Mouse (Mus musculus) intestine, embryonic 16.5 days (tissue): ENCODE results near the gene Rnf169. TPM values are rescaled to one million over a fixed set of nuclear protein-coding genes. Genes with fewer than 3 reads are reported as not detected.

ENCODE experiments used
- ATAC-seq: fragments of 200-750 bp; cut with Nextera tagmentation; 2 replicates; pipeline ENCODE4 v1.8.0; 2017; ENCODE audit warnings: moderate TSS enrichment, moderate library complexity
- H3K27ac ChIP-seq: fragments of 300-500 bp; sonication (generic); 2 replicates; pipeline ENCODE4 v1.5.1; 2014; ENCODE audit warnings: mild to moderate bottlenecking, low read length
- H3K27me3 ChIP-seq: fragments of 300-500 bp; sonication (generic); replicated peaks from 2 replicates; pipeline ENCODE4 v1.6.1; 2014; ENCODE audit warnings: low read length, control low read depth, mixed read lengths; ENCODE audit not compliant: control insufficient read depth, insufficient read depth
- H3K36me3 ChIP-seq: fragments of 300-500 bp; sonication (generic); 2 replicates; pipeline ENCODE4 v1.6.1; 2014; ENCODE audit warnings: low read length, control low read depth; ENCODE audit not compliant: control insufficient read depth, insufficient read depth
- H3K4me1 ChIP-seq: fragments of 300-500 bp; sonication (generic); 2 replicates; pipeline ENCODE4 v1.6.1; 2014; ENCODE audit warnings: low read length, control low read depth, mixed read lengths; ENCODE audit not compliant: control insufficient read depth, insufficient read depth
- H3K4me2 ChIP-seq: fragments of 300-500 bp; sonication (generic); 2 replicates; pipeline ENCODE4 v1.6.1; 2014; ENCODE audit warnings: low read depth, low read length, control low read depth
- H3K4me3 ChIP-seq: fragments of 300-500 bp; sonication (generic); 2 replicates; pipeline ENCODE4 v1.5.1; 2014; ENCODE audit warnings: mild to moderate bottlenecking, low read length
- H3K9ac ChIP-seq: fragments of 300-500 bp; sonication (generic); 2 replicates; pipeline ENCODE4 v1.6.1; 2014; ENCODE audit warnings: low read depth, low read length
- H3K9me3 ChIP-seq: fragments of 300-500 bp; sonication (generic); 2 replicates; pipeline ENCODE4 v1.6.1; 2016; ENCODE audit warnings: low read length, control low read depth; ENCODE audit not compliant: control insufficient read depth
- WGBS: fragments of 180-500 bp; shearing (Covaris S2); extraction: QIAGEN DNeasy Blood & Tissue Kit; methylation state at CpG from one replicate; pipeline ENCODE4 v1.1.7; 2014; 5-methylcytosine and 5-hydroxymethylcytosine counted together
- polyA plus RNA-seq: library from polyadenylated mRNA; unstranded; fragments of >200 nt; fragmentation: Nextera tagmentation; extraction: Ambion mirVana; gene quantifications from 2 replicates; pipeline ENCODE4 v1.2.1, GENCODE M21; 2015

Rnf169 gene
- polyA plus RNA-seq, 1 experiment from 2014 or later = 3.1 TPM

- Histone ChIP-seq H3K4me1 (0 out of 2 replicates have a peak, but pooled peaks cover 3% of the 10 kb centered on the region), H3K27ac (no peak overlapping the region), H3K27me3 (peaks cover 39% of the 10 kb centered on the region), H3K4me3 (peak overlapping the region; percentile 4; the same call in 1 of the 2 replicates), H3K4me2 (peak overlapping the region; percentile 92), H3K9me3 (no peaks in the 10 kb centered on the region), H3K9ac (no peak overlapping the region), H3K36me3 (no peaks in the 10 kb centered on the region)
- 7% methylated on average over 11 of the region's 11 CpGs for WGBS
- no peak for ATAC-seq
Observed at GRCm38 (mm10) chr7:100006411-100006810, 26.2 kb upstream of the Rnf169 start.

DNA sequence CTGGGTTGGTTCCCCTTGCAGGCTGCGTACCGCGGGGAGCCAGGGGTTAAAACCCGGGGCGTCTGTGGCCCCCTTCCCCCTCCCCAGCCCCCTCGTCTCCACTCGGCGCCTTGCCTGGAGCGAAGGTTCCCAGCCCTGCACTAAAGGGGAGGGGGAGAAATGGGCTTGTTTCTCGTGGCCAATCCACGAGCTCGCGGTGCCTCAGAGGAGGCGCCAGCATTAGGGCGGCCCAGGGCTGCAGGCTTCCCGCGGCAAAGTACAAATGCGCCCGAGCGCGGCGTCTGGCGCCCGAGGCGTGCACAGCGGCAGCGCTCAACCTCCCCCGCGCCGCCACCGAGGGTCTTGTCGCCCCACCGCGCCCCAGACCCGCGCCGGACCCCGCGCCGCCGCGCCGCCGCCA, 25.5 kb upstream of the Rnf169 start, which contains the start of gene Chrdl2:
Chrdl2 (plus strand) TSS at position 383 of the 400 bp plus-strand sequence.
- no peaks in the 10 kb centered on the region for H3K36me3 ChIP-seq
- 0 out of 2 replicates have a peak, but pooled peaks cover 3% of the 10 kb centered on the region for H3K4me1 ChIP-seq
- ATAC-seq = peak; percentile 68
- H3K9ac ChIP-seq = peak within 1 kb of the TSS; percentile 45
- peak within 1 kb of the TSS; percentile 92 for H3K4me2 ChIP-seq
- under 1% methylated on average over 43 of the region's 44 CpGs for WGBS
- H3K27me3 ChIP-seq = peaks cover 39% of the 10 kb centered on the region
- no peak within 1 kb of the TSS for H3K27ac ChIP-seq
- H3K4me3 ChIP-seq = peak within 1 kb of the TSS; percentile 52
- no peaks in the 10 kb centered on the region for H3K9me3 ChIP-seq

DNA sequence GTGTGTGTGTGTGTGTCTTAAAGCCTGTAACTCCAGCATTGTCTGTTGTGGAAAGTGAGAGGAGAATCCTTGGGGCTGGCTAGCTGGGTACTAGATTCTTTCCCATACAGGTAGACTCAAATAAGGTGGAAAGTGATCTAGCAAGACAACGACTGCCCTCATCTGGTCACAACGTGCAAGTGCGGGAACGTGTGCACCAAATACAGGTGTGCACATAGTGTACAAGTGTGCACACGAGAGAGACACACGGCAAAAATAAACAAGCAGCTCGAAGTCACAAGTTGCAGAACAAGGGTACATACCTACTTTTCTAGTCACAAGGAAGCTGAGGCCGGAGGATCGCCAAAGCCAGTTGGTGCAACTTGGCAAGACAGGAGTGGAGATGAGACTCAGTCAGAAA, 23.5 kb upstream of the Rnf169 start:
- H3K27me3 ChIP-seq = peaks cover 32% of the 10 kb centered on the region
- H3K4me3 ChIP-seq = no peak overlapping the region
- H3K9me3 ChIP-seq = no peaks in the 10 kb centered on the region
- 0 out of 2 replicates have a peak, but pooled peaks cover 3% of the 10 kb centered on the region for H3K4me1 ChIP-seq
- H3K27ac ChIP-seq = no peak overlapping the region
- H3K9ac ChIP-seq = no peak overlapping the region
- H3K4me2 ChIP-seq = no peak overlapping the region
- 55% methylated on average over 9 of the region's 9 CpGs for WGBS
- no peaks in the 10 kb centered on the region for H3K36me3 ChIP-seq
- no peak for ATAC-seq

- Histone ChIP-seq H3K4me1 (no peaks in the 10 kb centered on the region), H3K27me3 (no peaks in the 10 kb centered on the region), H3K4me3 (no peak overlapping the region), H3K9me3 (no peaks in the 10 kb centered on the region), H3K36me3 (no peaks in the 10 kb centered on the region), H3K4me2 (no peak overlapping the region), H3K27ac (no peak overlapping the region), H3K9ac (no peak overlapping the region)
- ATAC-seq = no peak
- WGBS = 73% methylated on average over 3 of the region's 3 CpGs
Observed at GRCm38 (mm10) chr7:99998668-99999067, 18.4 kb upstream of the Rnf169 start.

DNA sequence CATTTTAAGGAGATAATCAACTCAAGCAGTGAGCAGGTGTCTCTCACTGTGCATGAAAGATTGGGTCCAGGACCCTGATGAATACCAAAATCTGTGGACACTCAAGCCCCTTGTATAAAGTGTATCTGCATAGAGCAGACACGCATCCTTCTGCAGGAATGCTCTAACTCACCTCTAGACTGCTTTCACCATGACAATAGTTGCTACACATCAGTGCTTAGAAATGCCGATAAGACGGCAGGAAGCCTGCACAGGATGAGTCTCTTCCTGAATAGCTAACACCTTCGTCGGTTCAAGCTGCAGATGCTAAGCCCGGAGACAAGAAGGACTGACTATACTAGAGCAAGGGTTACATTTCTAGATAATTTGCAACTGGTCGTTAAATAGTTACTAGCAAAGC, 14.9 kb upstream of the Rnf169 start:
- no peak for ATAC-seq
- Histone ChIP-seq H3K4me3 (no peak overlapping the region), H3K9ac (no peak overlapping the region), H3K4me1 (no peaks in the 10 kb centered on the region), H3K27ac (no peak overlapping the region), H3K4me2 (no peak overlapping the region), H3K36me3 (no peaks in the 10 kb centered on the region), H3K27me3 (no peaks in the 10 kb centered on the region), H3K9me3 (no peaks in the 10 kb centered on the region)
- 65% methylated on average over 7 of the region's 7 CpGs for WGBS

- Histone ChIP-seq H3K9me3 (no peaks in the 10 kb centered on the region), H3K27me3 (no peaks in the 10 kb centered on the region), H3K4me3 (no peak overlapping the region), H3K9ac (no peak overlapping the region), H3K36me3 (no peaks in the 10 kb centered on the region), H3K4me2 (no peak overlapping the region), H3K27ac (no peak overlapping the region), H3K4me1 (no peaks in the 10 kb centered on the region)
- ATAC-seq = no peak
- WGBS = 85% methylated on average over 7 of the region's 7 CpGs
Observed at GRCm38 (mm10) chr7:99993159-99993558, 12.9 kb upstream of the Rnf169 start.

GRCm38 (mm10) chr7:99990990-99991707, 10.9 kb upstream of the Rnf169 start:
- no peak for ATAC-seq
- H3K27ac ChIP-seq = no peak overlapping the region
- no peak overlapping the region for H3K4me2 ChIP-seq
- H3K9me3 ChIP-seq = no peaks in the 10 kb centered on the region
- no peak overlapping the region for H3K4me3 ChIP-seq
- H3K36me3 ChIP-seq = no peaks in the 10 kb centered on the region
- 81% methylated on average over 8 of the region's 8 CpGs for WGBS
- no peaks in the 10 kb centered on the region for H3K4me1 ChIP-seq
- H3K27me3 ChIP-seq = no peaks in the 10 kb centered on the region
- no peak overlapping the region for H3K9ac ChIP-seq

DNA sequence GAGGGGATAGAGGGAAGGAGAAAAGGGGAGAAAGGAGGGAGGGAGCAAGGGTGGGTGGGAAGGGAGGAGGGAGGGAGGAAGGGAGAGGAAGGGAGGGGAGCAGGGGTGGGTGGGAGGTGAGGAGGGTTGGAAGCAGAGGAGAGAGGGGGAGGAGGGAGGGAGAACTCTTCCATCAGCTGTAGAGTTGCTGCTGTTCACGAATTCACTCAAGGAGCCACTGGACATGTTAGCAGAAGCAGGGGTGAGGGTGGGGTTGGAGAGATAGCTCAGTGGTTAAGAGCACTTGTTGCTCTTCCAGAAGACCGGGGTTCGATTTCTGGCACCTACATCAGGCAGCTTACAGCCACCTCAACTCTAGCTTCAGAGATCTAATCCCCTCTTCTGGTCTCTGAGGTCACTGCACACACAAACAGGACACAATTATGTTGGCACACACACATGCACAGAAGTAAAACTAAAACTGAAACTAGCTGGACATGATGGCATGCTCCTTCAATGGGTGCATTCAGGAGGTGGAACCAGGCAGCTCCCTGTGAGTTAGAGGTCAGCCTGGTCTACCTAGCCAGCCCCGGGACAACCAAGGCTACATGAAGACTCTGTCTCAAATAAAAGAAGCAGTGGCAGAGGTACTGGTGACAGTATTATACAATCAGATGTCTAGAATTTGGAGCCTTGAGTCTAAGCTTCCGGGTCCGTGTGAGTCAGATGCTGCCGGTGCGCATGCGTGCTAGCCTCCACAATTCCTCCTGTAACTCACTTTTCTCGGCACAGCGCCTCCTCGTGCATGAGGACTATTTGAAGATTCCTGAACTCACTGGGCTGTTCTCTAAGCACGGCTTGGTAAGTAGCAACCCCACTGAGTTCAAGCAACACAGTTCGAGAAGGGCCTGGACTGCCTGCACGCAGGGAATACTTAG, 9.9 kb upstream of the Rnf169 start:
- H3K27me3 ChIP-seq = no peaks in the 10 kb centered on the region
- no peak overlapping the region for H3K4me2 ChIP-seq
- no peak overlapping the region for H3K9ac ChIP-seq
- no peaks in the 10 kb centered on the region for H3K36me3 ChIP-seq
- ATAC-seq = no peak
- 66% methylated on average over 15 of the region's 15 CpGs for WGBS
- no peaks in the 10 kb centered on the region for H3K4me1 ChIP-seq
- no peak overlapping the region for H3K4me3 ChIP-seq
- no peak overlapping the region for H3K27ac ChIP-seq
- no peaks in the 10 kb centered on the region for H3K9me3 ChIP-seq

GRCm38 (mm10) chr7:99988725-99989124, 8.5 kb upstream of the Rnf169 start:
- H3K36me3 ChIP-seq = no peaks in the 10 kb centered on the region
- H3K4me2 ChIP-seq = no peak overlapping the region
- ATAC-seq = peak; percentile 48; the same call in 1 of the 2 replicates
- no peaks in the 10 kb centered on the region for H3K27me3 ChIP-seq
- H3K9ac ChIP-seq = no peak overlapping the region
- H3K9me3 ChIP-seq = no peaks in the 10 kb centered on the region
- no peak overlapping the region for H3K4me3 ChIP-seq
- no peak overlapping the region for H3K27ac ChIP-seq
- H3K4me1 ChIP-seq = no peaks in the 10 kb centered on the region
- WGBS = 2% methylated on average over 4 of the region's 4 CpGs
